Mouse (Mus musculus): Measurements from ENCODE around the gene Erc2.

DNA sequence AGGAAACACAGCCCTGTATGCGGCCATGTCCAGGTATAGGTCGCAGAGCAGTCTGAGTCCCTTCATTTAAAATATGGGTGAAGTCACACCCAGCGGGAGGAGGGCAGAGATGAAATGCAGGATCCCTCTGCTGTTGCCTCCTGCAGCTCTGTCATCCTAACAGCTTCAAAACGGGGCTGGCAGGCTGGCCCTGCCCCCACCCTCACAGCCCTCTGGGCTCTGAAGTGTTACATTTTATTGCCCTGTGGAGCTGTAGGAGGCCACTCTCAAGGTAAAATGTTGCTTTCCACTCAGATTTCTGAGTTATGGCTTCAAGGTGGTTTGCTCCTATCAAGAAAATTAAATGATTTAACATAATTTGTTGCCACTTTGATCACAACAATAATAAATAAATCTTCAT is 847.5 kb downstream of the Erc2 start:
- TF ChIP-seq CTCF (conservative IDR thresholded peaks at IDR 0.05 in 1 of 2, IDR thresholded peaks at IDR 0.05 in 1 of 2; ENCODE audit: low read depth in 2 of 2, low read length in 2 of 2) (no peak), POLR2A (IDR thresholded peaks at IDR 0.05; ENCODE audit: low read depth, low read length) (no peak), GABPA (IDR thresholded peaks at IDR 0.05; ENCODE audit: insufficient replicate concordance, low read depth, low read length) (no peak)

Measured in CH12.LX (cell line).